Mouse (Mus musculus) erythroblast, embryonic 14.5 days (primary cell): ENCODE measurements around the gene Ctnnd1.

ENCODE experiments used
- GATA1 ChIP-seq: IDR thresholded peaks from 2 replicates; pipeline ENCODE4 v1.6.1; 2012; ENCODE audit warnings: low read length, inconsistent platforms, mixed read lengths
- TAL1 ChIP-seq: IDR thresholded peaks from 3 replicates; pipeline ENCODE4 v1.6.1; 2012; ENCODE audit warnings: low read length, inconsistent platforms, mixed read lengths

- TF ChIP-seq GATA1 (no peak), TAL1 (no peak)
These were observed 2.8 kb upstream of the Ctnnd1 start for GRCm38 (mm10) chr2:84653354-84653753.
